Mouse (Mus musculus) liver, postnatal 0 days (tissue): ENCODE measurements around the gene Rbm15b.

ENCODE experiments used
- CTCF ChIP-seq: sonication (generic); IDR thresholded peaks from 2 replicates; pipeline ENCODE4 v1.5.1; 2016; ENCODE audit warnings: antibody characterized with exemption, low read depth
- EP300 ChIP-seq: IDR thresholded peaks from 2 replicates; pipeline ENCODE4 v1.6.1; 2016; ENCODE audit warnings: antibody characterized with exemption, low read depth, mild to moderate bottlenecking

DNA sequence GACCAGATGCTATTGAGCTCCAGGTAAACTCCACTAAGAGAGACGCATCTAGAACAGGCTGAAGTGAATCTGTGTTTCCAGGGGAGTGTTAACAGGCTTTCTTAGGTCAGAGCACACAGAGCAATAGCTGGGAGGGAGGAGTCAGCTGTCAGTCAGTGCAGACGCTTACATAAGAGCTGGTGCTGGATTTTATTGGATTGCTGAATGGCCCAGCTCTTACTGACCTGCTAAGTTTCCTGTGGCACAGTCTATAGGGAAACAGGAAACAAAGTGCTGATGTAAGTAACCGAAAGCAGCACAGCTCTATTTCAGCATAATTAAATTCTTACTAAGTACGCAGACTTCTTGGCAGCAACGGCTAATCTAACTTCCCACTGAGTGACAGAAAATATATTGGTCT, 21.5 kb upstream of the Rbm15b start:
- no peak for TF ChIP-seq CTCF
- TF ChIP-seq EP300 = no peak
